Mouse (Mus musculus): ENCODE measurements around the gene Idh2.

DNA sequence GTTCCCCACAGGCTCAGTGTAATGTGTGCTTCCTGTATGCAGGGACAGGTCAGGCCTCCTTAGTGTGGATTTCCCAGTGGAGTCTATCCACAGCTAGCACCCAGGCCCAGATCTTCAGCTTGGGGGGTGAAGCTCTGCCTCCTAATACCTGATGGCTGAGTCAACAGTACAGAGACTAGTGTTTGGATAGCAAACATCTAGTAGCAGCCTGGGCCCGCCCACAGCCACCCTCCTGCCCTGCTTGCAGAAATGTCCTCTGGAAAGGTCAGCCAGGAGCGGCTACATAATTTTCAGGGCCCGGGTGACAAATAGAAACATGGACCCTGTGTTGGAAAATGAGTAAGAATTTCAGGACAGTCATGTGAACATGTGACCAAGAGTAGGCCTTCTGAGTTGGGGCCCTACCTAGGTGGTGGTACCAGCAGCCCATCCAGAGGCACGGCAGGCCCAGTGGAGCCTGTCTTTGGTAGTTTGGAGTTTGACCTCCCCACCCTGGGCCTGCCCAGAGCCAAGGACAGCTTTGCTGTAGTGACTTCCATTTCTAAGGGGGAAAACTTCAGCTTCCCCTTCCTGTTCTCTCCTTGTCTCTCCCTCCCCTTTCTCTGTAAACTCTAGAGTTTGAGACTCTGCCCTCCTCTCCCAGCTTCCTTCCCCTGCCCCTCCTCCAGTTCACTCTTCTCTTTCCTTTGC is 58.0 kb downstream of the Idh2 start:
- TF ChIP-seq POLR2A (IDR thresholded peaks at IDR 0.05; ENCODE audit: borderline replicate concordance, control insufficient read depth, low read depth, low read length): no peak
- TF ChIP-seq CTCF (IDR thresholded peaks at IDR 0.05; ENCODE audit: control insufficient read depth, insufficient read depth, low read length): no peak
